Mouse (Mus musculus) liver, adult 2 months (tissue): ENCODE results near the gene Nqo1. TPM values are rescaled to one million over a fixed set of nuclear protein-coding genes. Genes with fewer than 3 reads are reported as not detected.

ENCODE experiments used
- DNase-seq: peaks from one replicate; pipeline ENCODE4 v3.0.0-alpha.2; 2011; ENCODE audit warnings: low read depth, low spot score; ENCODE audit errors: extremely low read depth
- H3K27ac ChIP-seq: fragments of 200-500 bp; replicated peaks from 2 replicates; pipeline ENCODE4 v1.5.1; 2012; ENCODE audit warnings: low read depth, mild to moderate bottlenecking, control low read depth, inconsistent platforms, low read length; ENCODE audit not compliant: insufficient read depth
- H3K27me3 ChIP-seq: fragments of 200-500 bp; 2 replicates; pipeline ENCODE4 v1.6.1; 2012; ENCODE audit warnings: mild to moderate bottlenecking, moderate library complexity, low read length, inconsistent platforms; ENCODE audit not compliant: control insufficient read depth, insufficient read depth
- H3K36me3 ChIP-seq: fragments of 200-500 bp; 2 replicates; pipeline ENCODE4 v1.6.1; 2012; ENCODE audit warnings: low read length, inconsistent platforms; ENCODE audit not compliant: control insufficient read depth, insufficient read depth
- H3K4me1 ChIP-seq: fragments of 200-500 bp; 2 replicates; pipeline ENCODE4 v1.6.1; 2011; ENCODE audit warnings: low read length; ENCODE audit not compliant: control insufficient read depth, insufficient read depth
- H3K4me3 ChIP-seq: fragments of 200-500 bp; 2 replicates; pipeline ENCODE4 v1.5.1; 2011; ENCODE audit warnings: low read depth, mild to moderate bottlenecking, control low read depth, low read length, moderate library complexity; ENCODE audit not compliant: insufficient read depth
- H3K79me2 ChIP-seq: fragments of 200-500 bp; 2 replicates; pipeline ENCODE4 v1.6.1; 2012; ENCODE audit warnings: inconsistent platforms, mild to moderate bottlenecking, low read length, moderate library complexity; ENCODE audit not compliant: control insufficient read depth, insufficient read depth
- H3K9ac ChIP-seq: fragments of 200-500 bp; 2 replicates; pipeline ENCODE4 v1.6.1; 2012; ENCODE audit warnings: low read depth, mild to moderate bottlenecking, control low read depth, inconsistent platforms, low read length
- CTCF ChIP-seq: fragments of 200-500 bp; IDR thresholded peaks from 2 replicates; pipeline ENCODE4 v1.5.1; 2011; ENCODE audit warnings: low read depth, low read length, control low read depth
- POLR2A ChIP-seq: fragments of 200-500 bp; IDR thresholded peaks from 2 replicates; pipeline ENCODE4 v1.6.1; 2011; ENCODE audit warnings: low read length, control low read depth; ENCODE audit not compliant: insufficient read depth; ENCODE audit errors: extremely low read depth
- WGBS: fragments of 180-500 bp; shearing (Covaris S2); methylation state at CpG from one replicate; pipeline ENCODE4 v1.1.7; 2018; 5-methylcytosine and 5-hydroxymethylcytosine counted together
- polyA plus RNA-seq: library from polyadenylated mRNA; depleted of rRNA; stranded (reverse); fragments of >200 nt; gene quantifications from 2 replicates; pipeline ENCODE4 v1.2.3, GENCODE M21; 2012; rRNA removed
- total RNA-seq: library from RNA; depleted of rRNA; stranded (reverse); fragments of >200 nt; gene quantifications from 2 replicates; pipeline ENCODE4 v1.2.3, GENCODE M21; 2014; rRNA removed

Nqo1 gene
- total and polyA plus RNA-seq, 2 experiments = 13.8 to 20.0 TPM

DNA sequence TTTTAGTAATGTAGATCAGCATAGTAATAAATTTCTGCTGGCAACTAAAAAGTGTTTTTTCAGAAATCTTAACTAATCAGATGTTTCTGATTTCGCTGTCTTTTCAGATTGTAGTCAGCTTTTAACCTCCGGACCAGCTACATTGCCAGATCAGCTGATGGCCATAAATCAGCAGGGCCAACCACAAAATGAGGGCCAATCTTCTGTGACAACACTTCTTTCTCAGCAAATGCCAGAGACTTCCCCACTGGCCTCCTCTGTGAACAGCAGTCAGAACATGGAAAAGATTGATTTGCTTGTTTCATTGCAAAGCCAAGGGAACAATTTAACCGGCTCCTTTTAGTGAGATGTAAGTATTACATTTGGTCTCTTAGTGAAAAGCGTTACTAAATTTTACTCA, 32.7 kb downstream of the Nqo1 start:
- Histone ChIP-seq H3K36me3 (peaks cover 67% of the 10 kb centered on the region), H3K9ac (no peak overlapping the region), H3K27ac (no peak overlapping the region), H3K27me3 (no peaks in the 10 kb centered on the region), H3K79me2 (no peaks in the 10 kb centered on the region), H3K4me3 (no peak overlapping the region), H3K4me1 (no peaks in the 10 kb centered on the region)
- TF ChIP-seq POLR2A = no peak
- no peak for TF ChIP-seq CTCF
- DNase-seq = no peak
- 94% methylated on average over 4 of the region's 4 CpGs for WGBS

Other genes starting within 250 kb of the Nqo1 start
- gene Nfat5, start 109.7 kb downstream of the Nqo1 start, total RNA-seq = 9.4 and 11.5 TPM in 2 replicates
- 5.6 and 9.7 TPM in 2 replicates for gene Nfat5, start 109.7 kb downstream of the Nqo1 start, polyA plus RNA-seq
- gene Nob1, start 21.8 kb upstream of the Nqo1 start, total RNA-seq = 2.4 and 2.8 TPM in 2 replicates
- 11.2 and 14.3 TPM in 2 replicates for gene Nob1, start 21.8 kb upstream of the Nqo1 start, polyA plus RNA-seq
- gene Wwp2, start 33.2 kb upstream of the Nqo1 start, total RNA-seq = 11.8 and 14.4 TPM in 2 replicates
- 13.0 and 15.0 TPM in 2 replicates for gene Wwp2, start 33.2 kb upstream of the Nqo1 start, polyA plus RNA-seq
- 26.6 and 32.7 TPM in 2 replicates for gene Psmd7, start 185.3 kb upstream of the Nqo1 start, total RNA-seq
- gene Psmd7, start 185.3 kb upstream of the Nqo1 start, polyA plus RNA-seq = 48.6 and 49.9 TPM in 2 replicates